Mouse (Mus musculus) left cerebral cortex, postnatal 36 days (tissue): ENCODE data around the gene Gm5127. TPM values are rescaled to one million over a fixed set of nuclear protein-coding genes. Genes with fewer than 3 reads are reported as not detected.

Experiments used
- microRNA-seq: library from miRNA; unstranded; fragments of <30 nt; microRNA quantifications from one replicate; pipeline ENCODE4 v1.2.0, GENCODE M21; 2022
- total RNA-seq, 2 experiments: library from RNA; stranded (reverse); gene quantifications; 2 replicates each; pipeline ENCODE4 v1.2.3; 2021

Gene Gm5127
- total RNA-seq, 2 experiments from 2014 or later: 0.29 to 0.42 TPM

Small RNA genes lying within 50 kb of the gene (microRNA-seq; reads per million reads assigned to microRNA genes)
- not detected for gene Gm22102

Other genes starting within 250 kb of the Gm5127 start
- not detected for gene Fndc3c1, start 97.8 kb upstream of the Gm5127 start, total RNA-seq
- under 1 TPM; 0.20 to 0.61 TPM for gene Cysltr1, start 20.5 kb downstream of the Gm5127 start, total RNA-seq